Mouse (Mus musculus) limb, embryonic 14.5 days (tissue): ENCODE data around the gene Alox5ap. TPM values are rescaled to one million over a fixed set of nuclear protein-coding genes. Genes with fewer than 3 reads are reported as not detected.

ENCODE experiments used
- ATAC-seq: fragments of 200-750 bp; cut with Nextera tagmentation; 2 replicates; pipeline ENCODE4 v1.8.0; 2017; ENCODE audit warnings: low read depth, moderate number of reproducible peaks, moderate TSS enrichment; ENCODE audit not compliant: low FRiP score
- DNase-seq: peaks from one replicate; pipeline ENCODE4 v3.0.0-alpha.2; 2015; ENCODE audit warnings: low spot score
- H3K27ac ChIP-seq: fragments of 300-500 bp; sonication (generic); replicated peaks from 2 replicates; pipeline ENCODE4 v1.5.1; 2014; ENCODE audit warnings: low read depth, mild to moderate bottlenecking, low read length, moderate library complexity, mixed read lengths
- H3K27me3 ChIP-seq: fragments of 300-500 bp; sonication (generic); 2 replicates; pipeline ENCODE4 v1.6.1; 2014; ENCODE audit warnings: low read length, mixed read lengths; ENCODE audit not compliant: control insufficient read depth, insufficient read depth
- H3K36me3 ChIP-seq: fragments of 300-500 bp; sonication (generic); 2 replicates; pipeline ENCODE4 v1.6.1; 2014; ENCODE audit warnings: mild to moderate bottlenecking, low read length, moderate library complexity, mixed read lengths; ENCODE audit not compliant: control insufficient read depth, insufficient read depth
- H3K4me1 ChIP-seq: fragments of 300-500 bp; sonication (generic); 2 replicates; pipeline ENCODE4 v1.6.1; 2014; ENCODE audit warnings: antibody characterized with exemption, low read length, mixed read lengths; ENCODE audit not compliant: control insufficient read depth, insufficient read depth
- H3K4me2 ChIP-seq: fragments of 300-500 bp; sonication (generic); replicated peaks from 2 replicates; pipeline ENCODE4 v1.6.1; 2014; ENCODE audit warnings: low read depth, mild to moderate bottlenecking, low read length, moderate library complexity; ENCODE audit not compliant: severe bottlenecking
- H3K4me3 ChIP-seq: fragments of 300-500 bp; sonication (generic); replicated peaks from 2 replicates; pipeline ENCODE4 v1.5.1; 2014; ENCODE audit warnings: low read length
- H3K9ac ChIP-seq: fragments of 300-500 bp; sonication (generic); 2 replicates; pipeline ENCODE4 v1.6.1; 2014; ENCODE audit warnings: mild to moderate bottlenecking, low read depth, low read length, moderate library complexity; ENCODE audit not compliant: severe bottlenecking
- H3K9me3 ChIP-seq: fragments of 300-500 bp; sonication (generic); 2 replicates; pipeline ENCODE4 v1.6.1; 2016; ENCODE audit warnings: low read length; ENCODE audit not compliant: control insufficient read depth
- POLR2A ChIP-seq: fragments of 200-500 bp; IDR thresholded peaks from 2 replicates; pipeline ENCODE4 v1.8.0; 2012; ENCODE audit warnings: inconsistent platforms, mild to moderate bottlenecking, moderate library complexity, borderline replicate concordance; ENCODE audit not compliant: insufficient read depth, insufficient read length; ENCODE audit errors: extremely low read depth
- WGBS: fragments of 180-500 bp; shearing (Covaris S2); extraction: QIAGEN DNeasy Blood & Tissue Kit; methylation state at CpG from one replicate; pipeline ENCODE4 v1.1.7; 2014; 5-methylcytosine and 5-hydroxymethylcytosine counted together
- polyA plus RNA-seq, 2 experiments: library from polyadenylated mRNA; depleted of rRNA in 1 of 2; stranded (reverse) in 1 of 2; unstranded in 1 of 2; fragments of >200 nt; fragmentation: Nextera tagmentation in 1 of 2; extraction: Ambion mirVana in 1 of 2; gene quantifications; 2 replicates each; pipeline versions ENCODE4 v1.2.1 to v1.2.3; 2012 to 2014

Gene Alox5ap
- polyA plus RNA-seq, 2 experiments = 18.6 to 18.7 TPM

GRCm38 (mm10) chr5:149237221-149237950, 27.2 kb upstream of the Alox5ap start:
- ATAC-seq = no peak
- H3K9me3 ChIP-seq = no peaks in the 10 kb centered on the region; the same call in 1 of the 2 replicates
- no peak for DNase-seq
- H3K27me3 ChIP-seq = no peaks in the 10 kb centered on the region
- TF ChIP-seq POLR2A = no peak
- 75% methylated on average over 24 of the region's 24 CpGs for WGBS
- H3K4me1 ChIP-seq = 0 out of 2 replicates have a peak, but pooled peaks cover 3% of the 10 kb centered on the region
- no peak overlapping the region for H3K27ac ChIP-seq
- no peak overlapping the region for H3K4me3 ChIP-seq
- H3K9ac ChIP-seq = no peak overlapping the region
- H3K36me3 ChIP-seq = no peaks in the 10 kb centered on the region
- no peak overlapping the region for H3K4me2 ChIP-seq

DNA sequence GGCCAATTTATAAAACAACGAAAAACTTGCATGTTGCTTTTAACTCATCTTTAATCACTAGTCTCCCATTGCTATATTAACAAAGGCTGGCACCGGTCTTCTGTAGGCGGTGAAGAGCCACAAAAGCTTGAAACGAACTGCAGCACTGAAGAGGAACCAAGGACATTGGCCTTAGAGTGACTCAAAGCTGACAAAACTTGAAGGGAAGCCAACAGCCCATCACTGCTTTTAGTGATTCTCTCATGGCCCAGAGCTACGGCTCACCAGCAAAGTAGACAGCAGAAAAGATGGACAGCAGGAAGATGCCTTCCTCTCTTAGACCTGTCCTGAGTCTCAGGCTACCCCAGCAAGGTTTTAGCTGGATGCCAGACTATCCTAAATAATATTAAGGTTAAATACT, 22.1 kb upstream of the Alox5ap start:
- Histone ChIP-seq H3K4me3 (no peak overlapping the region), H3K4me2 (no peak overlapping the region), H3K9ac (no peak overlapping the region), H3K27me3 (no peaks in the 10 kb centered on the region), H3K9me3 (no peaks in the 10 kb centered on the region; the same call in 1 of the 2 replicates), H3K27ac (no peak overlapping the region), H3K4me1 (peaks cover 8% of the 10 kb centered on the region), H3K36me3 (no peaks in the 10 kb centered on the region)
- WGBS = 92% methylated on average over 5 of the region's 5 CpGs
- TF ChIP-seq POLR2A = no peak
- DNase-seq (no peak), ATAC-seq (no peak)

DNA sequence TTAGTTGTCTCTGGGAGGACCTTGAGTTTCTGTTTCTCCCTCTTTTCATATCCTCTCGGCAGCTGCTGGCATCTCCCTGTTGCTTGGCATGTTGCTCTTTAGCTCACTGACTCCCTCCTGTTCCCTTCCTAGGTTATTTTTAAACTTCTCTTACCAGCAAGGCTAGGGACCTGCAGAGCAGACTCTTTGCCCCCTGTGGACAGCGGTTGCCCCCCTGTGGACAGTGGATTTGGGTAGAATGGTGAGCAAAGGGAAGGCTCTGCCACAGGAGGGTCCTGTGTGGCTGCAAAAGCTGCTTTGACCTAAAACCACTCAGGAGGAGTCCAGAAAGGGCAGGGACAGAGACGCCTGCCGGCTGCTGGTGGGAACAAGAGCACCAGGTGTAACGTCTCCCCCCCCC, 21.5 kb upstream of the Alox5ap start:
- WGBS = 61% methylated on average over 4 of the region's 5 CpGs
- H3K4me2 ChIP-seq = no peak overlapping the region
- H3K27ac ChIP-seq = no peak overlapping the region
- no peaks in the 10 kb centered on the region; the same call in 1 of the 2 replicates for H3K9me3 ChIP-seq
- no peak for DNase-seq
- no peaks in the 10 kb centered on the region for H3K36me3 ChIP-seq
- no peak overlapping the region for H3K4me3 ChIP-seq
- H3K4me1 ChIP-seq = peaks cover 8% of the 10 kb centered on the region
- TF ChIP-seq POLR2A = no peak
- no peak for ATAC-seq
- H3K27me3 ChIP-seq = no peaks in the 10 kb centered on the region
- no peak overlapping the region for H3K9ac ChIP-seq

GRCm38 (mm10) chr5:149245391-149245964, 19.1 kb upstream of the Alox5ap start:
- Histone ChIP-seq H3K36me3 (no peaks in the 10 kb centered on the region), H3K27ac (0 out of 2 replicates have a peak overlapping the region, but pooled peaks have one; percentile 55), H3K4me1 (peaks cover 8% of the 10 kb centered on the region), H3K4me2 (peak overlapping the region; percentile 42), H3K27me3 (no peaks in the 10 kb centered on the region), H3K9me3 (no peaks in the 10 kb centered on the region; the same call in 1 of the 2 replicates), H3K9ac (peak overlapping the region; percentile 40; the same call in 1 of the 2 replicates), H3K4me3 (peak overlapping the region; percentile 17)
- DNase-seq (no peak), ATAC-seq (no peak)
- TF ChIP-seq POLR2A = no peak
- WGBS = 46% methylated on average over 9 of the region's 9 CpGs

DNA sequence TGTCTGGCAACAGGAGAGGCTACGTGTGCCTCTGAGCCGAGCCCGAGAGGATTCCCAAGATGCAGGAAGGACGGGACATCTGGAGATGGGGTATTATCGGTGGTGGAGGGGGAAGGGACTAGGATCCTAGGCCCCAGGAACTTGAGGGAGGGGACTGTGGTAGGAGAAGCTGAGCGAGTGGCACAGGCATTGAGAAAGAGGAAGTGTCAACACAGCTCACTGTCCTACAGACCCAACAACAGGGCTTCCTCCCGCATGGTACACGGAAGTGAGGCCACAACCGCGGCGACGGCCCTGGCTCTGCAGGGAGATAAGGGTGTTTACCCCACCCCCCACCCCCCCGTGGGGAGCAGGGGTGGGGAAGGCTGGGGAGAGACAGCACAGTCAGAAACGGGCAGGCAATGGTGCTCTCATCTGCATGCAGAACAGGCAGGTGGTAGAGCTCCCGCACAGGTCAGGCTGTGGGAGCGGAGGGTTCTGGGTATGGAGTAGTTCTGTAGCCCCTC, 18.5 kb upstream of the Alox5ap start:
- Histone ChIP-seq H3K27ac (peak overlapping the region; percentile 55; the same call in 1 of the 2 replicates), H3K4me1 (peaks cover 8% of the 10 kb centered on the region), H3K9me3 (no peaks in the 10 kb centered on the region; the same call in 1 of the 2 replicates), H3K36me3 (no peaks in the 10 kb centered on the region), H3K4me2 (peak overlapping the region; percentile 42), H3K9ac (peak overlapping the region; percentile 40), H3K27me3 (no peaks in the 10 kb centered on the region), H3K4me3 (peak overlapping the region; percentile 17)
- ATAC-seq (0 out of 2 replicates have a peak, but pooled peaks have one; percentile 41), DNase-seq (peak; percentile 33)
- 8% methylated on average over 13 of the region's 16 CpGs for WGBS
- TF ChIP-seq POLR2A = no peak
